Mouse (Mus musculus) cerebellum, postnatal 25 days (tissue): Measurements from ENCODE around the gene Tsc22d2.
A peak's percentile ranks its signal among the peaks of the same experiment; 100 is the strongest.

Source experiments
- DNase-seq, 2 experiments: peaks; one replicate each; pipeline ENCODE4 v3.0.0; 2021; ENCODE audit warnings: mixed read lengths in 2 of 2

Gene Tsc22d2

GRCm38 (mm10) chr3:58414234-58414938, at the start of gene Tsc22d2:
Gene Tsc22d2, plus strand, starts transcription at chr3:58414715.
- peak; percentile 99 to 100 for DNase-seq

- DNase-seq: no peak
Measured at GRCm38 (mm10) chr3:58366756-58367155, 47.8 kb upstream of the Tsc22d2 start.

- DNase-seq: no peak
Measured at GRCm38 (mm10) chr3:58370811-58371210, 43.7 kb upstream of the Tsc22d2 start.

GRCm38 (mm10) chr3:58372066-58372904, 42.2 kb upstream of the Tsc22d2 start:
- DNase-seq: peak; percentile 52 to 67

- peak in 1 of 2 experiments; percentile 22 for DNase-seq
Measured at GRCm38 (mm10) chr3:58372905-58373208, 41.7 kb upstream of the Tsc22d2 start.

GRCm38 (mm10) chr3:58374281-58374680, 40.2 kb upstream of the Tsc22d2 start:
- DNase-seq: no peak

GRCm38 (mm10) chr3:58376713-58377112, 37.8 kb upstream of the Tsc22d2 start:
- DNase-seq: no peak

- peak in 1 of 2 experiments; percentile 46 for DNase-seq
Measured at GRCm38 (mm10) chr3:58377589-58378134, 36.9 kb upstream of the Tsc22d2 start.

- no peak for DNase-seq
Measured at GRCm38 (mm10) chr3:58382676-58383075, 31.8 kb upstream of the Tsc22d2 start.

- no peak for DNase-seq
Measured at GRCm38 (mm10) chr3:58385060-58385459, 29.5 kb upstream of the Tsc22d2 start.

GRCm38 (mm10) chr3:58388731-58389130, 25.8 kb upstream of the Tsc22d2 start:
- peak in 1 of 2 experiments; percentile 27 for DNase-seq

GRCm38 (mm10) chr3:58398541-58398940, 16.0 kb upstream of the Tsc22d2 start:
- DNase-seq: no peak

- DNase-seq: no peak
Measured at GRCm38 (mm10) chr3:58399931-58400330, 14.6 kb upstream of the Tsc22d2 start.

- DNase-seq: no peak
Measured at GRCm38 (mm10) chr3:58411669-58412068, 2.8 kb upstream of the Tsc22d2 start.

- DNase-seq: no peak
Measured at GRCm38 (mm10) chr3:58413671-58414070, 844 bp upstream of the Tsc22d2 start.

- DNase-seq: peak; percentile 83 to 87
Measured at GRCm38 (mm10) chr3:58414986-58415883, 720 bp downstream of the Tsc22d2 start.

GRCm38 (mm10) chr3:58415884-58416725, 1.6 kb downstream of the Tsc22d2 start:
- peak; percentile 81 to 86 for DNase-seq

- DNase-seq: no peak
Measured at GRCm38 (mm10) chr3:58416726-58417437, 2.4 kb downstream of the Tsc22d2 start.

- no peak for DNase-seq
Measured at GRCm38 (mm10) chr3:58418724-58419705, 4.5 kb downstream of the Tsc22d2 start.

- no peak for DNase-seq
Measured at GRCm38 (mm10) chr3:58428861-58429260, 14.3 kb downstream of the Tsc22d2 start.
